Mouse (Mus musculus) CH12.LX (cell line): ENCODE results near the gene Gtf3c5.

Source experiments
- CTCF ChIP-seq, 2 experiments: IDR thresholded peaks in 1 of 2; conservative IDR thresholded peaks in 1 of 2; 2 replicates each; pipeline ENCODE4 v1.5.1; 2011 to 2012; ENCODE audit warnings: low read depth in 2 of 2, low read length in 2 of 2, improper control_type of control experiment in 1 of 2, inconsistent platforms in 1 of 2, mild to moderate bottlenecking in 1 of 2, moderate library complexity in 1 of 2
- EP300 ChIP-seq: IDR thresholded peaks from 2 replicates; pipeline ENCODE4 v1.6.1; 2011; ENCODE audit warnings: low read length, improper control_type of control experiment
- ETS1 ChIP-seq: conservative IDR thresholded peaks from 2 replicates; pipeline ENCODE4 v1.6.1; 2012; ENCODE audit warnings: low read depth, mild to moderate bottlenecking, inconsistent platforms, low read length, improper control_type of control experiment, moderate library complexity
- HCFC1 ChIP-seq: IDR thresholded peaks from 2 replicates; pipeline ENCODE4 v1.6.1; 2012; ENCODE audit warnings: low read depth, mild to moderate bottlenecking, inconsistent platforms, low read length, improper control_type of control experiment
- MAX ChIP-seq: IDR thresholded peaks from 2 replicates; pipeline ENCODE4 v1.6.1; 2011; ENCODE audit warnings: low read length, improper control_type of control experiment
- MAZ ChIP-seq: IDR thresholded peaks from 2 replicates; pipeline ENCODE4 v1.6.1; 2012; ENCODE audit warnings: low read depth, mild to moderate bottlenecking, inconsistent platforms, low read length, improper control_type of control experiment, moderate library complexity
- POLR2A ChIP-seq: IDR thresholded peaks from 2 replicates; pipeline ENCODE4 v1.6.1; 2011; ENCODE audit warnings: low read depth, mild to moderate bottlenecking, improper control_type of control experiment, low read length
- SIN3A ChIP-seq: IDR thresholded peaks from 2 replicates; pipeline ENCODE4 v1.6.1; 2012; ENCODE audit warnings: low read length, improper control_type of control experiment, inconsistent platforms

- TF ChIP-seq MAX: no peak
- no peak for TF ChIP-seq EP300
- TF ChIP-seq CTCF (conservative IDR thresholded peaks at IDR 0.05 in 1 of 2, IDR thresholded peaks at IDR 0.05 in 1 of 2; ENCODE audit: low read depth in 2 of 2, low read length in 2 of 2): no peak
- no peak for TF ChIP-seq MAZ
- TF ChIP-seq ETS1: no peak
- no peak for TF ChIP-seq HCFC1
- TF ChIP-seq SIN3A: no peak
- no peak for TF ChIP-seq POLR2A
Observed at GRCm38 (mm10) chr2:28520581-28520980, 63.0 kb downstream of the Gtf3c5 start.
